15 mouse cellular contexts compared by ENCODE assay signal in genomic region chr14:54249326-54249725, GRCm38 (mm10). TPM values are rescaled to one million over a fixed set of nuclear protein-coding genes. Genes with fewer than 3 reads are reported as not detected.
A peak's percentile ranks its signal among the peaks of the same experiment; 100 is the strongest.
DNase-seq lines count a peak whose midpoint lies in the region; ATAC-seq and TF ChIP-seq lines count a peak whose summit lies in the region.
"Had no signal": no experiment of that assay in that cellular context is flagged by ENCODE, and none has a peak within 500 bp of the region (broad histone marks: within the 10 kb centered on the region; RNA-seq: fewer than 3 reads in every experiment).

No protein-coding gene starts in this region.

- H3K4me2 ChIP-seq in intestine, embryonic 14.5 days (ENCODE audit: low read length): no peak overlapping the region
- H3K4me2 ChIP-seq in intestine, embryonic 16.5 days (ENCODE audit: low read depth, low read length): no peak overlapping the region
- H3K4me2 ChIP-seq in kidney, postnatal 0 days (ENCODE audit: low read length): peak overlapping the region; percentile 32
- H3K4me2 ChIP-seq: hindbrain, embryonic 12.5 days had no signal

- H3K4me3 ChIP-seq in intestine, embryonic 14.5 days (ENCODE audit: low read depth, low read length): no peak overlapping the region
- H3K4me3 ChIP-seq in intestine, embryonic 16.5 days (ENCODE audit: low read length): no peak overlapping the region
- no peak overlapping the region for H3K4me3 ChIP-seq in kidney, postnatal 0 days (replicated peaks; ENCODE audit: low read depth, low read length)
- H3K4me3 ChIP-seq in layer of hippocampus, adult 2 months: no peak overlapping the region
- H3K4me3 ChIP-seq: hindbrain, embryonic 12.5 days had no signal

- H3K9ac ChIP-seq in intestine, embryonic 14.5 days (ENCODE audit: low read length): no peak overlapping the region
- H3K9ac ChIP-seq in intestine, embryonic 16.5 days (ENCODE audit: low read depth, low read length): no peak overlapping the region
- H3K9ac ChIP-seq in kidney, postnatal 0 days (ENCODE audit: low read depth, low read length): 0 out of 2 replicates have a peak overlapping the region, but pooled peaks have one; percentile 10
- H3K9ac ChIP-seq: hindbrain, embryonic 12.5 days had no signal

- no peak for ATAC-seq in intestine, embryonic 14.5 days (replicated peaks; ENCODE audit: low FRiP score, low TSS enrichment, low read depth)
- no peak for ATAC-seq in intestine, embryonic 16.5 days
- ATAC-seq in kidney, postnatal 0 days (replicated peaks; ENCODE audit: low FRiP score, low read depth): no peak

- DNase-seq in intestine, embryonic 14.5 days (ENCODE audit: low spot score): no peak
- peak; percentile 66 to 74 for DNase-seq in adrenal gland, postnatal 36 days
- DNase-seq in kidney, postnatal 0 days (ENCODE audit: low spot score): peak; percentile 91
- peak; percentile 72 for DNase-seq in lung, postnatal 25 days (ENCODE audit: low spot score)
- DNase-seq in left cerebral cortex, postnatal 36 days (ENCODE audit: low spot score in 2 of 2): no peak
- DNase-seq in layer of hippocampus, adult 18-20 months (ENCODE audit: low spot score in 2 of 2): no peak
- DNase-seq in layer of hippocampus, adult 2 months (ENCODE audit: low spot score in 2 of 2): no peak
- DNase-seq: cerebellum, postnatal 14 days; thymus, postnatal 25 days had no signal

- H3K4me1 ChIP-seq in intestine, embryonic 14.5 days (replicated peaks; ENCODE audit: control insufficient read depth, insufficient read depth, low read length): peaks cover 31% of the 10 kb centered on the region
- H3K4me1 ChIP-seq in intestine, embryonic 16.5 days (ENCODE audit: control insufficient read depth, insufficient read depth, low read length): peaks cover 39% of the 10 kb centered on the region
- peaks cover 32% of the 10 kb centered on the region for H3K4me1 ChIP-seq in kidney, postnatal 0 days (replicated peaks; ENCODE audit: insufficient read depth, low read length)

- peak overlapping the region; percentile 62; the same call in 1 of the 2 replicates for H3K27ac ChIP-seq in intestine, embryonic 14.5 days (ENCODE audit: low read depth)
- H3K27ac ChIP-seq in intestine, embryonic 16.5 days (ENCODE audit: low read length): no peak overlapping the region
- H3K27ac ChIP-seq in kidney, postnatal 0 days: peak overlapping the region; percentile 71; the same call in 1 of the 2 replicates
- no peak overlapping the region for H3K27ac ChIP-seq in layer of hippocampus, adult 2 months
- H3K27ac ChIP-seq: hindbrain, embryonic 12.5 days had no signal

- intact Hi-C loops in left cerebral cortex, postnatal 36 days (cut with DNase I): loop anchor here (5.0 kb wide), 1 partner anchor 163 kb away; no protein-coding TSS in a partner anchor

- H3K9me3 ChIP-seq in intestine, embryonic 14.5 days (ENCODE audit: control insufficient read depth, low read length): no peaks in the 10 kb centered on the region
- no peaks in the 10 kb centered on the region for H3K9me3 ChIP-seq in intestine, embryonic 16.5 days (ENCODE audit: control insufficient read depth, low read length)
- H3K9me3 ChIP-seq in kidney, postnatal 0 days (replicated peaks; ENCODE audit: low read length): no peaks in the 10 kb centered on the region
- H3K9me3 ChIP-seq: hindbrain, embryonic 12.5 days had no signal

- 53% methylated on average over 9 of the region's 9 CpGs for WGBS in intestine, embryonic 14.5 days
- 50% methylated on average over 9 of the region's 9 CpGs for WGBS in intestine, embryonic 16.5 days
- WGBS in kidney, postnatal 0 days: 16% methylated on average over 9 of the region's 9 CpGs

- no peak for TF ChIP-seq CTCF in kidney, postnatal 0 days (IDR thresholded peaks at IDR 0.05; ENCODE audit: low read depth)
- TF ChIP-seq CTCF in layer of hippocampus, adult 2 months (conservative IDR thresholded peaks at IDR 0.05): no peak

- H3K36me3 ChIP-seq in intestine, embryonic 14.5 days (ENCODE audit: control insufficient read depth, insufficient read depth, low read length): peaks cover 22% of the 10 kb centered on the region
- no peaks in the 10 kb centered on the region for H3K36me3 ChIP-seq in intestine, embryonic 16.5 days (ENCODE audit: control insufficient read depth, insufficient read depth, low read length)
- H3K36me3 ChIP-seq in kidney, postnatal 0 days (ENCODE audit: insufficient read depth, low read length): 0 out of 2 replicates have a peak, but pooled peaks cover 12% of the 10 kb centered on the region

- H3K27me3 ChIP-seq in intestine, embryonic 14.5 days (replicated peaks; ENCODE audit: control insufficient read depth, insufficient read depth, low read length): no peaks in the 10 kb centered on the region
- H3K27me3 ChIP-seq in intestine, embryonic 16.5 days (replicated peaks; ENCODE audit: control insufficient read depth, insufficient read depth, low read length): no peaks in the 10 kb centered on the region
- no peaks in the 10 kb centered on the region for H3K27me3 ChIP-seq in kidney, postnatal 0 days (ENCODE audit: insufficient read depth, low read length)
- H3K27me3 ChIP-seq: hindbrain, embryonic 12.5 days had no signal

RNA-seq across cellular contexts. Expression of gene Dad1, which starts 4.6 kb away (rescaled TPM):
- 414 and 449 TPM in 2 replicates for polyA plus RNA-seq in intestine, embryonic 14.5 days (2014; fragmentation: Nextera tagmentation; extraction: Ambion mirVana)
- polyA plus RNA-seq in intestine, embryonic 16.5 days (2015; fragmentation: Nextera tagmentation; extraction: Ambion mirVana): 489 and 514 TPM in 2 replicates
- total RNA-seq in adrenal gland, postnatal 36 days (2021): 100 to 1,000 TPM; 341 to 382 TPM
- polyA plus RNA-seq in kidney, postnatal 0 days (2015; fragmentation: Nextera tagmentation; extraction: Ambion mirVana): 544 and 545 TPM in 2 replicates
- 100 to 1,000 TPM; 114 to 126 TPM for total RNA-seq in left cerebral cortex, postnatal 36 days (2021)
- 100 to 1,000 TPM; 123 to 132 TPM for total RNA-seq in layer of hippocampus, adult 18-20 months (2021)
- total RNA-seq in layer of hippocampus, adult 2 months (2021): 100 to 1,000 TPM; 119 to 121 TPM

RNA-seq across cellular contexts. Expression of gene Abhd4, which starts 4.7 kb away (rescaled TPM):
- polyA plus RNA-seq in intestine, embryonic 14.5 days (2014; fragmentation: Nextera tagmentation; extraction: Ambion mirVana): 46.9 and 53.5 TPM in 2 replicates
- polyA plus RNA-seq in intestine, embryonic 16.5 days (2015; fragmentation: Nextera tagmentation; extraction: Ambion mirVana): 47.4 and 47.8 TPM in 2 replicates
- 100 to 1,000 TPM; 479 to 663 TPM for total RNA-seq in adrenal gland, postnatal 36 days (2021)
- 80.9 and 84.4 TPM in 2 replicates for polyA plus RNA-seq in kidney, postnatal 0 days (2015; fragmentation: Nextera tagmentation; extraction: Ambion mirVana)
- 10 to 100 TPM; 45.9 to 53.4 TPM for total RNA-seq in left cerebral cortex, postnatal 36 days (2021)
- 10 to 100 TPM; 54.8 to 60.0 TPM for total RNA-seq in layer of hippocampus, adult 18-20 months (2021)
- 10 to 100 TPM; 49.8 to 55.1 TPM for total RNA-seq in layer of hippocampus, adult 2 months (2021)

RNA-seq across cellular contexts. Expression of gene Olfr49, which starts 35.4 kb away (rescaled TPM):
- not detected in 2 replicates for polyA plus RNA-seq in intestine, embryonic 14.5 days (2014; fragmentation: Nextera tagmentation; extraction: Ambion mirVana)
- polyA plus RNA-seq in intestine, embryonic 16.5 days (2015; fragmentation: Nextera tagmentation; extraction: Ambion mirVana): not detected in 2 replicates
- total RNA-seq in adrenal gland, postnatal 36 days (2021): not detected
- 0.03 TPM in 1 of 2 replicates, not detected in the other for polyA plus RNA-seq in kidney, postnatal 0 days (2015; fragmentation: Nextera tagmentation; extraction: Ambion mirVana)
- not detected for total RNA-seq in left cerebral cortex, postnatal 36 days (2021)
- not detected for total RNA-seq in layer of hippocampus, adult 18-20 months (2021)
- total RNA-seq in layer of hippocampus, adult 2 months (2021): not detected
- total RNA-seq: heart, adult 8-10 months; monocyte, adult 5-6 weeks had no signal
- polyA plus RNA-seq: frontal cortex, adult 2 months; hindbrain, embryonic 12.5 days; liver, embryonic 16.5 days had no signal

Comparison
In these comparisons a context has a peak if more than half of its experiments do, and no peak if none do; other contexts are left out.
1. H3K27ac ChIP-seq: peak in intestine, embryonic 14.5 days (single experiment) and kidney, postnatal 0 days (single experiment); none in intestine, embryonic 16.5 days (single experiment) and layer of hippocampus, adult 2 months (single experiment).
2. DNase-seq: peak in adrenal gland, postnatal 36 days (2 of 2), kidney, postnatal 0 days (single experiment) and lung, postnatal 25 days (single experiment); none in intestine, embryonic 14.5 days (single experiment), left cerebral cortex, postnatal 36 days (0 of 2), layer of hippocampus, adult 18-20 months (0 of 2) and layer of hippocampus, adult 2 months (0 of 2).
3. RNA of gene Abhd4, which starts 4.7 kb away (total RNA-seq): 479 to 663 TPM in adrenal gland, postnatal 36 days; 54.8 to 60.0 TPM in layer of hippocampus, adult 18-20 months, 49.8 to 55.1 TPM in layer of hippocampus, adult 2 months and 45.9 to 53.4 TPM in left cerebral cortex, postnatal 36 days; every median in the first group is over 4 times any median in the second.